Mouse (Mus musculus): ENCODE measurements around the gene Fam214a. TPM values are rescaled to one million over a fixed set of nuclear protein-coding genes. Genes with fewer than 3 reads are reported as not detected.

The Fam214a gene
- polyA plus RNA-seq, 1 experiment from 2014 or later = 13.8 TPM

GRCm38 (mm10) chr9:75016591-75016990 lies 63.9 kb downstream of the Fam214a start:
- no peak overlapping the region for H3K4me2 ChIP-seq
- H3K4me1 ChIP-seq = peaks cover under 1% of the 10 kb centered on the region; the same call in 1 of the 2 replicates
- no peaks in the 10 kb centered on the region for H3K27me3 ChIP-seq
- no peak overlapping the region for H3K27ac ChIP-seq
- no peaks in the 10 kb centered on the region for H3K9me3 ChIP-seq
- H3K9ac ChIP-seq = no peak overlapping the region
- no peak overlapping the region for H3K4me3 ChIP-seq
- H3K36me3 ChIP-seq = peaks cover 46% of the 10 kb centered on the region
- WGBS = 89% methylated on average over 2 of the region's 2 CpGs
- ATAC-seq (ENCODE audit: insufficient number of reproducible peaks, insufficient read depth, low FRiP score, low TSS enrichment, low read depth) = no peak

DNA sequence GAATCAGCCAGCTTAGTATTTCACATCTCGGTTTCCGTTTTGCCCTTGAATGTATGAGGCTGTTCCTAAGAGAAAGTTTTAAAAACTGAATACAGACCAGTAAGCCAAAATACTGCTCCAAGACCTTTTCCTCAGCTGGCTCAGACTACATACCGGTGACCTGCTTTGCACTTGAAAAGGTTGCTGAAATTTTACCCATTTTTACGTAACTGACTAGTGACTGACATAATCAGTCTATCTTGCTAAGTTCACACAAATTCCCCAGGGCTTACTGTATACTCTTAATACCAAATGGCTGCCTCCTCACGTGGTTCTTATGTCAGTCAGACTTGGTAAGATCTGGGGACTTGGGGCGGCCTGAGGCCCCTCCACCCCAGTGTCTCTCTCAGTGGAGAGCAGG lies 66.5 kb downstream of the Fam214a start:
- Histone ChIP-seq H3K9me3 (no peaks in the 10 kb centered on the region), H3K9ac (no peak overlapping the region), H3K4me1 (peaks cover 17% of the 10 kb centered on the region), H3K4me3 (no peak overlapping the region), H3K4me2 (no peak overlapping the region), H3K27me3 (no peaks in the 10 kb centered on the region), H3K36me3 (peaks cover 43% of the 10 kb centered on the region), H3K27ac (no peak overlapping the region)
- ATAC-seq (ENCODE audit: insufficient number of reproducible peaks, insufficient read depth, low FRiP score, low TSS enrichment, low read depth) = no peak
- 77% methylated on average over 6 of the region's 6 CpGs for WGBS

- no peaks in the 10 kb centered on the region for H3K9me3 ChIP-seq
- no peaks in the 10 kb centered on the region for H3K27me3 ChIP-seq
- no peak overlapping the region for H3K4me3 ChIP-seq
- ATAC-seq (ENCODE audit: insufficient number of reproducible peaks, insufficient read depth, low FRiP score, low TSS enrichment, low read depth) = no peak
- no peak overlapping the region for H3K4me2 ChIP-seq
- peaks cover 45% of the 10 kb centered on the region for H3K36me3 ChIP-seq
- H3K9ac ChIP-seq = no peak overlapping the region
- H3K4me1 ChIP-seq = peaks cover 17% of the 10 kb centered on the region
- 75% methylated on average over 3 of the region's 3 CpGs for WGBS
- H3K27ac ChIP-seq = no peak overlapping the region
Observed at GRCm38 (mm10) chr9:75019592-75019991, 66.9 kb downstream of the Fam214a start.

DNA sequence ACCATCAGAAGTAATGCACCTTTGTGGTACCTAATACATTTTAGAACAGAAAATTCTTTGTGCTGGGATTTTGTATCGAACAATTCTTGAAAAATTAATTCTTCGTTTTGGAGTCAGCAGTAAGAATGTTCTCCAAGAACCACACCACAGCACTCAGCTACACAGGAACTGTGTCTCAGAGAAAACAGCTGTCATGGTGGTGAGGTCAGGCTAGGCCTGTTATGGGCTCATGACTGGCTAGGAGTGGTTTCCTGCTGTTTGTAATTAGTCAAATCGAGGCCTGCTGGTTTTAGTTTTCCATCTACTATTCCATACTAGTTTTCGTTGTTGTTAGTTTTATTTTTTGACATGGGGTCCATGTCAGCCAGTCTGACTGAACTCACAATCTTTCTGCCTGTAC lies 67.9 kb downstream of the Fam214a start:
- Histone ChIP-seq H3K4me3 (no peak overlapping the region), H3K4me2 (no peak overlapping the region), H3K27me3 (no peaks in the 10 kb centered on the region), H3K9me3 (no peaks in the 10 kb centered on the region), H3K9ac (no peak overlapping the region), H3K4me1 (peaks cover 17% of the 10 kb centered on the region), H3K27ac (no peak overlapping the region), H3K36me3 (peaks cover 42% of the 10 kb centered on the region)
- 39% methylated on average over 4 of the region's 4 CpGs for WGBS
- ATAC-seq (ENCODE audit: insufficient number of reproducible peaks, insufficient read depth, low FRiP score, low TSS enrichment, low read depth) = no peak

DNA sequence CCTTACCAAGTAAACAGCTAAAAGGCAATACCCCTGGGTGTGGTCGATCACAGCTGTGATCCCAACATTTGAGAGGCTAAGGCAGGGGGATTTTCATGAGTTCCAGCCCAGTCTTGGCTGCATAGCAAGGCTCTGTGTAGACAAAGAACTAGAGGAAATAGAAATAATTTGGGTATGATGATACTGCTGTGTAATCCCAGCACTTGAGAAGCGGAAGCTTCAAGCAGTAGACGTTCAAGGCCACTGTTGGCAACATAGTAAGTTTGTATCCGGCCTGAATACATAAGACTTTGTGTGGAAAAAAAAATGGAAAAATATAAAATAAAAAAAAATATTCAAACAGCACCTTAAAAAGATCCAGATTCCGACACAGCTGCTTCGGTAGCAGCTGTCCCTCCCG lies 69.9 kb downstream of the Fam214a start:
- WGBS = 59% methylated on average over 7 of the region's 7 CpGs
- no peaks in the 10 kb centered on the region for H3K9me3 ChIP-seq
- H3K4me2 ChIP-seq = no peak overlapping the region
- H3K4me1 ChIP-seq = peaks cover 17% of the 10 kb centered on the region
- ATAC-seq (ENCODE audit: insufficient number of reproducible peaks, insufficient read depth, low FRiP score, low TSS enrichment, low read depth) = no peak
- H3K9ac ChIP-seq = no peak overlapping the region
- no peak overlapping the region for H3K27ac ChIP-seq
- H3K27me3 ChIP-seq = no peaks in the 10 kb centered on the region
- no peak overlapping the region for H3K4me3 ChIP-seq
- H3K36me3 ChIP-seq = peaks cover 42% of the 10 kb centered on the region

- Histone ChIP-seq H3K27me3 (no peaks in the 10 kb centered on the region), H3K4me2 (no peak overlapping the region), H3K27ac (no peak overlapping the region), H3K4me1 (peaks cover 17% of the 10 kb centered on the region), H3K9ac (no peak overlapping the region), H3K36me3 (peaks cover 38% of the 10 kb centered on the region), H3K9me3 (no peaks in the 10 kb centered on the region), H3K4me3 (no peak overlapping the region)
- no peak for ATAC-seq (ENCODE audit: insufficient number of reproducible peaks, insufficient read depth, low FRiP score, low TSS enrichment, low read depth)
- WGBS = 62% methylated on average over 5 of the region's 5 CpGs
Observed at GRCm38 (mm10) chr9:75023150-75023894, 70.6 kb downstream of the Fam214a start.

- Histone ChIP-seq H3K27ac (no peak overlapping the region), H3K9ac (no peak overlapping the region), H3K36me3 (peaks cover 32% of the 10 kb centered on the region), H3K4me1 (peaks cover 17% of the 10 kb centered on the region), H3K27me3 (no peaks in the 10 kb centered on the region), H3K4me2 (no peak overlapping the region), H3K9me3 (no peaks in the 10 kb centered on the region), H3K4me3 (no peak overlapping the region)
- 40% methylated on average over 7 of the region's 7 CpGs for WGBS
- ATAC-seq (ENCODE audit: insufficient number of reproducible peaks, insufficient read depth, low FRiP score, low TSS enrichment, low read depth) = no peak
Observed at GRCm38 (mm10) chr9:75024089-75024488, 71.4 kb downstream of the Fam214a start.

DNA sequence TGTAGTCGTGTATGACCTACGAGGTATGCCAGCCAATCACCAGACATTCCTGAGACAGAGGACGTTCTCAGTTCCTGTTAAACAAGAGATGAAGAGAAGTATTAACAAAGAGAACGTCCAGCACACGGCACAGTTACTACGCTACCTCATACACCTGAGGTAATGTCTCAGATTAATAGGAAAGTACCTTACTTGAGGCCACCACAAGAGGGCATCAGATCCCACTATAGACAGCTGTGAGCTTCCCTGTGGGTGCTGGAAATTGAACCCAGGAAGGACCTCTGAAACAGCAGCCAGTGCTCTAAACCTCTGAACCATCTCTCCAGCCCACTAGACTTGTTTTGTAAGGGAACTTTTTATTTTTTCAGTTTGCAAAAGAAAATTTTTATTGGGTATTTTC lies 73.0 kb downstream of the Fam214a start:
- no peak overlapping the region for H3K4me2 ChIP-seq
- H3K4me3 ChIP-seq = no peak overlapping the region
- H3K27me3 ChIP-seq = no peaks in the 10 kb centered on the region
- WGBS = 70% methylated on average over 6 of the region's 6 CpGs
- H3K27ac ChIP-seq = no peak overlapping the region
- H3K9ac ChIP-seq = no peak overlapping the region
- ATAC-seq (ENCODE audit: insufficient number of reproducible peaks, insufficient read depth, low FRiP score, low TSS enrichment, low read depth) = no peak
- peaks cover 22% of the 10 kb centered on the region for H3K36me3 ChIP-seq
- H3K4me1 ChIP-seq = peaks cover 17% of the 10 kb centered on the region
- H3K9me3 ChIP-seq = no peaks in the 10 kb centered on the region

DNA sequence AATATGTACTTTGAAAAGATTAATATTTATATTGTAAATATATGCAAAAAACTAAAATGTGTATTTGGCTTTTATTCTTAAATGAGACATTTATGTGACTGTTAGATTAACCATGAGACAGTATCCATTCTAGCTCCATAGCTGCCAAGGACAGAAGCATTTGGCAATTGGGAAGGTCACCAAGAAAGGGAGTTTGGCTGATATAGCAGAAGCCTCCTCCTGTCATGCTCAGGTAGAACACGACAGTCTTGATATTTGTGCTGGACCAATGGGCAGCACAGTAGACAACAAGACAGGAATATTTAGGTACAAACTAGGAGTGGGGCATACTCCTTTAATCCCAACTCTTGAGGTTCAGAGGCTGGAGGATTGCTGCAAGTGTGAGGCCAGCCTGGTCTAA lies 79.7 kb downstream of the Fam214a start:
- no peak overlapping the region for H3K4me2 ChIP-seq
- no peaks in the 10 kb centered on the region for H3K9me3 ChIP-seq
- no peak overlapping the region for H3K4me3 ChIP-seq
- 94% methylated on average over 1 of the region's 1 CpGs for WGBS
- peaks cover 8% of the 10 kb centered on the region; the same call in 1 of the 2 replicates for H3K4me1 ChIP-seq
- no peaks in the 10 kb centered on the region for H3K27me3 ChIP-seq
- H3K9ac ChIP-seq = no peak overlapping the region
- no peak overlapping the region for H3K27ac ChIP-seq
- no peak for ATAC-seq (ENCODE audit: insufficient number of reproducible peaks, insufficient read depth, low FRiP score, low TSS enrichment, low read depth)
- no peaks in the 10 kb centered on the region for H3K36me3 ChIP-seq

DNA sequence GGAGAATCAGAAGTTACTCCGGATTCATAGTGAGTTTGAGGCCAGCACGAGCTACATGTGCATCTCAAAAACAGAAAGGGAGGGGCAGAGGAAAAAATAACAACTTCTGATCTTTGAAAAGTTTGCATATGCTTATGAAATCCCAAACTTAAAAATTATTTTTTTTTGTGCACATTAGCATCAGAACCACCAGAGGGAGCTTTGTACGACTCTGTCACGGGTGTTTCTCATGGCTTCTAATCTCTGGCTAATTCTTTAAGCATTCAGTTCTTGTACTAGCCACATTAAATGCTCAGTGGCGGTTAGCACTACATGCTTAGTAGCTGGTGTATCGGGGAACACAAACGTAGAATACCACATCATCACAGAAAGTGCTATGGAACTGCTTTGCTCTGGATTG lies 80.5 kb downstream of the Fam214a start:
- peaks cover 8% of the 10 kb centered on the region; the same call in 1 of the 2 replicates for H3K4me1 ChIP-seq
- no peak overlapping the region for H3K27ac ChIP-seq
- no peak overlapping the region for H3K4me2 ChIP-seq

GRCm38 (mm10) chr9:75034691-75035090 lies 82.0 kb downstream of the Fam214a start:
- H3K9me3 ChIP-seq = no peaks in the 10 kb centered on the region
- H3K27ac ChIP-seq = 0 out of 2 replicates have a peak overlapping the region, but pooled peaks have one; percentile 11
- no peak overlapping the region for H3K4me3 ChIP-seq
- H3K36me3 ChIP-seq = no peaks in the 10 kb centered on the region
- no peak overlapping the region for H3K9ac ChIP-seq
- H3K4me1 ChIP-seq = peaks cover 16% of the 10 kb centered on the region
- no peak for ATAC-seq (ENCODE audit: insufficient number of reproducible peaks, insufficient read depth, low FRiP score, low TSS enrichment, low read depth)
- no peak overlapping the region for H3K4me2 ChIP-seq
- H3K27me3 ChIP-seq = no peaks in the 10 kb centered on the region
- 13% methylated on average over 1 of the region's 1 CpGs for WGBS

More for the DNA sequence above, 80.5 kb downstream of the Fam214a start:
- 48% methylated on average over 7 of the region's 7 CpGs for WGBS
- Histone ChIP-seq H3K36me3 (no peaks in the 10 kb centered on the region), H3K27me3 (no peaks in the 10 kb centered on the region), H3K9me3 (no peaks in the 10 kb centered on the region), H3K4me3 (no peak overlapping the region), H3K9ac (no peak overlapping the region)
- no peak for ATAC-seq (ENCODE audit: insufficient number of reproducible peaks, insufficient read depth, low FRiP score, low TSS enrichment, low read depth)

DNA sequence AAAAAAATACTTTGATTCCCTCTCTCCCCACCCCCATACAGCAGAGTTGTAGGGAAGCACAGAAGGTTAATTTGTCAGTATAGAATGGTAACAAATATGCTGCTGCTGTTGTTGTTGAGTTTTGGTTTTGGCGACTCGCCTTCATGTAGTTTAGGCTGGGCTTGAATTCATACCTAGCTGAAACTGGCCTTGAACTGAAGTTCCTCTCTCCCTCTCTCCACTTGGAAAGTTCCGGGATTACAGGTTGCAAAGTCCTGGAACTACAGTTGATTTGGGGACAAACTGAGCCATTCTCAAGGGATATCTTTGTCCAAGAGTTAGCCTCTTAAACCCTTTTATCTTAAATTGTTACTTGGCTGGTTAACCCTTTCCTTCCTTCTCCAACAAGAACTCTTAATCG lies 83.3 kb downstream of the Fam214a start:
- 79% methylated on average over 4 of the region's 4 CpGs for WGBS
- Histone ChIP-seq H3K4me1 (peaks cover 19% of the 10 kb centered on the region), H3K4me2 (no peak overlapping the region), H3K4me3 (no peak overlapping the region), H3K27ac (no peak overlapping the region), H3K9ac (no peak overlapping the region), H3K9me3 (no peaks in the 10 kb centered on the region), H3K27me3 (no peaks in the 10 kb centered on the region), H3K36me3 (no peaks in the 10 kb centered on the region)
- ATAC-seq (ENCODE audit: insufficient number of reproducible peaks, insufficient read depth, low FRiP score, low TSS enrichment, low read depth) = no peak

Data from embryonic facial prominence, embryonic 13.5 days (tissue).